Mouse (Mus musculus): ENCODE measurements around the gene Zswim1.

The Zswim1 gene

GRCm38 (mm10) chr2:164793236-164793635, 29.2 kb upstream of the Zswim1 start:
- 74% methylated on average over 3 of the region's 3 CpGs for WGBS

GRCm38 (mm10) chr2:164793772-164794171, 28.7 kb upstream of the Zswim1 start:
- 90% methylated on average over 2 of the region's 2 CpGs for WGBS

GRCm38 (mm10) chr2:164794293-164794692, 28.2 kb upstream of the Zswim1 start:
- 17% methylated on average over 5 of the region's 5 CpGs for WGBS

- 74% methylated on average over 4 of the region's 4 CpGs for WGBS
Observed at GRCm38 (mm10) chr2:164795868-164796267, 26.6 kb upstream of the Zswim1 start.

GRCm38 (mm10) chr2:164798554-164798953, 23.9 kb upstream of the Zswim1 start:
- WGBS: 66% methylated on average over 6 of the region's 6 CpGs

GRCm38 (mm10) chr2:164800252-164801004, 22.1 kb upstream of the Zswim1 start:
- 79% methylated on average over 13 of the region's 13 CpGs for WGBS

- 87% methylated on average over 16 of the region's 16 CpGs for WGBS
Observed at GRCm38 (mm10) chr2:164803201-164803920, 19.1 kb upstream of the Zswim1 start.

GRCm38 (mm10) chr2:164803921-164804313, 18.6 kb upstream of the Zswim1 start:
- 53% methylated on average over 1 of the region's 1 CpGs for WGBS

GRCm38 (mm10) chr2:164804533-164805331, 17.8 kb upstream of the Zswim1 start, which contains the start of the genes Acot8 and Zswim3:
Gene Acot8, minus strand, starts transcription at chr2:164804882.
Gene Zswim3, plus strand, starts transcription at chr2:164805098.
- under 1% methylated on average over 47 of the region's 47 CpGs for WGBS

- WGBS: under 1% methylated on average over 21 of the region's 21 CpGs
Observed at GRCm38 (mm10) chr2:164805332-164805718, 17.2 kb upstream of the Zswim1 start.

GRCm38 (mm10) chr2:164806614-164807013, 15.9 kb upstream of the Zswim1 start:
- WGBS: 85% methylated on average over 7 of the region's 7 CpGs

- 71% methylated on average over 2 of the region's 2 CpGs for WGBS
Observed at GRCm38 (mm10) chr2:164813557-164813956, 8.9 kb upstream of the Zswim1 start.

- 81% methylated on average over 5 of the region's 5 CpGs for WGBS
Observed at GRCm38 (mm10) chr2:164815348-164815747, 7.1 kb upstream of the Zswim1 start.

- WGBS: 95% methylated on average over 8 of the region's 8 CpGs
Observed at GRCm38 (mm10) chr2:164815821-164816220, 6.7 kb upstream of the Zswim1 start.

GRCm38 (mm10) chr2:164817206-164817605, 5.3 kb upstream of the Zswim1 start:
- 87% methylated on average over 6 of the region's 6 CpGs for WGBS

GRCm38 (mm10) chr2:164817703-164818102, 4.8 kb upstream of the Zswim1 start:
- WGBS: 87% methylated on average over 5 of the region's 5 CpGs

GRCm38 (mm10) chr2:164821060-164821459, 1.4 kb upstream of the Zswim1 start:
- 66% methylated on average over 6 of the region's 6 CpGs for WGBS

GRCm38 (mm10) chr2:164823181-164823585, 697 bp downstream of the Zswim1 start:
- 1% methylated on average over 10 of the region's 10 CpGs for WGBS

GRCm38 (mm10) chr2:164823969-164824368, 1.5 kb downstream of the Zswim1 start:
- WGBS: 87% methylated on average over 4 of the region's 4 CpGs

GRCm38 (mm10) chr2:164825521-164825920, 3.0 kb downstream of the Zswim1 start:
- 94% methylated on average over 17 of the region's 17 CpGs for WGBS

- 81% methylated on average over 16 of the region's 16 CpGs for WGBS
Observed at GRCm38 (mm10) chr2:164827146-164827850, 4.8 kb downstream of the Zswim1 start.

Data from cerebral cortex, adult 2 months (tissue).